Mouse (Mus musculus): Measurements from ENCODE around the gene Mapk8ip1. TPM values are rescaled to one million over a fixed set of nuclear protein-coding genes. Genes with fewer than 3 reads are reported as not detected.

Gene Mapk8ip1
- polyA plus RNA-seq, 1 experiment from 2014 or later, result 112 TPM

- Histone ChIP-seq H3K4me3 (peak overlapping the region; percentile 89), H3K36me3 (no peaks in the 10 kb centered on the region), H3K27ac (peak overlapping the region; percentile 46), H3K4me1 (replicated peaks) (peaks cover 50% of the 10 kb centered on the region), H3K4me2 (peak overlapping the region; percentile 94), H3K9me3 (no peaks in the 10 kb centered on the region), H3K9ac (peak overlapping the region; percentile 59), H3K27me3 (0 out of 2 replicates have a peak, but pooled peaks cover 5% of the 10 kb centered on the region)
- 8% methylated on average over 12 of the region's 12 CpGs for WGBS
- ATAC-seq (ENCODE audit: low FRiP score), result no peak
These were observed 33.3 kb upstream of the Mapk8ip1 start for GRCm38 (mm10) chr2:92434375-92434745.

DNA sequence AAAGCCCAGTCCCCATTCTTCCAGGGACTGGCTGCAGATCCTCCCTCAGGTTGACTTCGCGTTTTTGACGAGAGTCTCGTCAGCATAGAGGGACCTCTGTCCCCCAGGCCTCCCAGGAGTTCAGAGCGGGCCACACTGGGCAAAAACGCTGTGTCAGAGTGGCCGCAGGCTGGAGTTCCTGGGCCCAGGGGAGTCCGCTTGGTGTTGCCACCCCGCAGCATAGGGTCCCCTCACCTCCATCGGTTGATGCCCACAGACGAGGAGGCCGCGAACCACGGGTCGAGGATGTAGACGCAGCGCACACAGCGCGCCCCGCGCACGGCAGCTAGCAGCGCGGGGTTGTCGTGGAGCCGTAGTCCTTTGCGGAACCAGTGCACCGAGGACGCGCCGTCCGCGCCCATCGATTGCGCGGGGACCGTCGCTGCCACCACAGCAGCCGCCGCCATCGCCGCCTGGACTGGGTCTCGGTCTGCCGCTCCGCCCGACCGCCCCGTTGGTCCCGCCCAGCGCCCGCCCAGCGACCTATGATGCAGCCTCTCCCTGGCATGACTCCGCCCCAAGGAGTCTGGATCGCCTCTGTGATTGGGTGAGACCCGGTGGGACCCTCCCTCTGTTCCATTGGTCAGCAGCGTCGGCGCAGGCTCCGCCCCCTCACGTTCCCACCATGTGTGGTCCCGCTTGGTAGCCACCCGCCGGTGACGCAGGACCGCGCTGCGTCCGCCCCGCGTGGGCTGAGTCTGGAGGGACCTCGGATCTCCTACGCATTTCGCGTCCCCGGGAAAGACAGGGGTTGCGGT, 32.7 kb upstream of the Mapk8ip1 start, which contains the start of gene Cry2:
TSS of gene Cry2 (minus strand) at position 466 of the 797 bp plus-strand sequence.
- Histone ChIP-seq H3K4me1 (replicated peaks) (peaks cover 55% of the 10 kb centered on the region), H3K4me2 (peak within 1 kb of the TSS; percentile 94), H3K27me3 (0 out of 2 replicates have a peak, but pooled peaks cover 5% of the 10 kb centered on the region), H3K27ac (peak within 1 kb of the TSS; percentile 93), H3K4me3 (peak within 1 kb of the TSS; percentile 89), H3K9me3 (no peaks in the 10 kb centered on the region), H3K9ac (peak within 1 kb of the TSS; percentile 91), H3K36me3 (no peaks in the 10 kb centered on the region)
- under 1% methylated on average over 76 of the region's 76 CpGs for WGBS
- ATAC-seq (ENCODE audit: low FRiP score), result peak; percentile 96

DNA sequence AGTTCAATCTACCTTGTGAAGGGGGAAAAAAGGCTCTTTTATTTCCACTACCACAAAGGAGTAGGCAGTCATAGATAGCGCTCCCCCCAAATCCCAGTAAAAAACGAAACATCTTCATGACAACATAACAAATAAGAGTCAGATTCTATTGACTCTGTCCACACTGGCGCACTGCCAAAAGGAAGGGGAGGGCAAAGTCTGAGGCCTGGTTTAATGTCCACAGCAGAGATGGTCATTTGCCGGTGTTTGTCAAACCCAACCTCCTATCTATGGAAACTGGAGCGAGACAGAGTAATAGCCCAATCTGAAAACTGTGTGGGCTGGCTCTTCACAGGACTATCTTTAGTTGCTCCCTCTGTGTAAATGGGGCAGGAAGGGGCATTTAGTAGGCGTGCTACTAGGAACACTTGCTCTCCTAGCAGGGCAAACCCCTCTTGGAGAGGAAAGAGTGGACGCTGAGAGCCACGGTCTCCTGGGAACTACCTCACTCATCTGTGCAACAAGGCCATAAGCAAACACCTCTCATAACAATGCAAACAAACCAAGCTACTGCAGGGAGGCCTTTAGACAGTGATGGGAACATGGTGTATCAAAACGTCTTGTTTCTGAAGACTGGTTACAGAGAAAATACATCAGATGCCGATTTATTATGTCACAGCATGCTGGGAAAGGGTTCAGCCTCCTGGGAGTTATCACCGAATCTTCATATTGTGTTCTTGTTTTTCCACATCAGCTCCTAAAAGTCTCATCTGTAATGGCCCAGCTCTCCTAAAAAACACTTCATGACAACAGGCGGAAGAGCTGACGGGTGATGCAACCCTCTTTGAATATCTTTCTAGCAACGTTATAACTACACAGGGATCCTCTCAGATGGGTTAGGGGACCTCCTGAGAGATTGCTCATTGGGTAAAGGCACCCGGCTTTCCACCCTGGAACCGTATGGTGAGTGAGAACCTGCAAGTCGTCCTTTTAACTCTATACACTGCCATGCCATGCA, 31.5 kb upstream of the Mapk8ip1 start:
- H3K27me3 ChIP-seq, result 0 out of 2 replicates have a peak, but pooled peaks cover 5% of the 10 kb centered on the region
- H3K4me1 ChIP-seq (replicated peaks), result peaks cover 64% of the 10 kb centered on the region
- 30% methylated on average over 17 of the region's 17 CpGs for WGBS
- peak overlapping the region; percentile 94 for H3K4me2 ChIP-seq
- H3K4me3 ChIP-seq, result peak overlapping the region; percentile 89
- no peaks in the 10 kb centered on the region for H3K36me3 ChIP-seq
- no peak for ATAC-seq (ENCODE audit: low FRiP score)
- peak overlapping the region; percentile 91 for H3K9ac ChIP-seq
- H3K27ac ChIP-seq, result peak overlapping the region; percentile 93
- H3K9me3 ChIP-seq, result no peaks in the 10 kb centered on the region

DNA sequence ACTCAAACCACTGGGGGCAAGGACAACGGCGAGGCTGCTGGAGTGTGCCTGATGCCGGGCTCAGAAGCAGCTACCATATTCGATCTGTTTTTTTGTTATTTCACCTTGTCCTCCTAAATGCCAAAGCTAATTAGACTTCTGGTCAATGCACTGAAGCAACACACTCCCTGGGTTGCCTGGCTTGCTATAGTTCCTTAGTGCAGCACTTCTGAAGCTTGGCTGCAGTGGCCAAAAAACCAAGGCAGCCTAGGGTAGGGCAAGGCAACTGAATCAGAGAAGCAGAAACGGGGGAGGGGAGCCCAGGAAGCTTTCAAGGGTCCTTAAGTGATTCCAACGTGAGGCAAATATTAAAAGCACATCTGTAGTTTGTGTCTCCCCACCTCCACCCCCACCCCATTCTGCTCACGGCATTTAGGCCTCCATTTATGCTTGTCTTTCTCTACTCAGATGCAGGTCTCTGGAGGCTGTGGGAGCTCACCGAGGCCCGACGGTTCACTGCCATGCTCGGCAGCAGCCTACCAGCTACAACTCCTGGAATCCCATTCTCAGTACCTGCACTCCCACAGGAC, 30.6 kb upstream of the Mapk8ip1 start:
- H3K36me3 ChIP-seq, result no peaks in the 10 kb centered on the region

GRCm38 (mm10) chr2:92430723-92431541, 29.9 kb upstream of the Mapk8ip1 start:
- ATAC-seq (ENCODE audit: low FRiP score), result peak; percentile 43
- Histone ChIP-seq H3K4me3 (peak overlapping the region; percentile 89), H3K9me3 (no peaks in the 10 kb centered on the region), H3K4me1 (replicated peaks) (peaks cover 80% of the 10 kb centered on the region), H3K36me3 (no peaks in the 10 kb centered on the region), H3K4me2 (peak overlapping the region; percentile 94), H3K9ac (peak overlapping the region; percentile 91), H3K27ac (peak overlapping the region; percentile 93), H3K27me3 (0 out of 2 replicates have a peak, but pooled peaks cover under 1% of the 10 kb centered on the region)
- WGBS, result 51% methylated on average over 21 of the region's 21 CpGs

More for the DNA sequence above, 30.6 kb upstream of the Mapk8ip1 start:
- H3K4me3 ChIP-seq, result peak overlapping the region; percentile 89
- peak overlapping the region; percentile 93 for H3K27ac ChIP-seq
- no peaks in the 10 kb centered on the region for H3K9me3 ChIP-seq
- peaks cover 72% of the 10 kb centered on the region for H3K4me1 ChIP-seq (replicated peaks)
- no peak for ATAC-seq (ENCODE audit: low FRiP score)
- peak overlapping the region; percentile 91 for H3K9ac ChIP-seq
- peak overlapping the region; percentile 94 for H3K4me2 ChIP-seq
- 15% methylated on average over 11 of the region's 11 CpGs for WGBS
- 0 out of 2 replicates have a peak, but pooled peaks cover 5% of the 10 kb centered on the region for H3K27me3 ChIP-seq

- no peaks in the 10 kb centered on the region for H3K9me3 ChIP-seq
- WGBS, result 84% methylated on average over 2 of the region's 2 CpGs
These were observed 29.0 kb upstream of the Mapk8ip1 start for GRCm38 (mm10) chr2:92430089-92430488.

GRCm38 (mm10) chr2:92427882-92428281, 26.8 kb upstream of the Mapk8ip1 start:
- Histone ChIP-seq H3K4me1 (replicated peaks) (peaks cover 96% of the 10 kb centered on the region), H3K36me3 (peaks cover 25% of the 10 kb centered on the region), H3K4me3 (no peak overlapping the region), H3K4me2 (no peak overlapping the region), H3K9ac (peak overlapping the region; percentile 51; the same call in 1 of the 2 replicates), H3K27ac (peak overlapping the region; percentile 48), H3K27me3 (no peaks in the 10 kb centered on the region), H3K9me3 (no peaks in the 10 kb centered on the region)
- WGBS, result 70% methylated on average over 6 of the region's 6 CpGs
- no peak for ATAC-seq (ENCODE audit: low FRiP score)

More at GRCm38 (mm10) chr2:92430089-92430488, 29.0 kb upstream of the Mapk8ip1 start:
- peaks cover 5% of the 10 kb centered on the region; the same call in 1 of the 2 replicates for H3K36me3 ChIP-seq
- H3K4me3 ChIP-seq, result no peak overlapping the region
- no peak overlapping the region for H3K27ac ChIP-seq
- no peak overlapping the region for H3K9ac ChIP-seq
- no peak for ATAC-seq (ENCODE audit: low FRiP score)
- peaks cover 88% of the 10 kb centered on the region for H3K4me1 ChIP-seq (replicated peaks)
- no peaks in the 10 kb centered on the region for H3K27me3 ChIP-seq
- no peak overlapping the region for H3K4me2 ChIP-seq

GRCm38 (mm10) chr2:92426426-92426825, 25.4 kb upstream of the Mapk8ip1 start:
- H3K4me1 ChIP-seq (replicated peaks), result peaks cover 85% of the 10 kb centered on the region
- WGBS, result 83% methylated on average over 3 of the region's 3 CpGs

DNA sequence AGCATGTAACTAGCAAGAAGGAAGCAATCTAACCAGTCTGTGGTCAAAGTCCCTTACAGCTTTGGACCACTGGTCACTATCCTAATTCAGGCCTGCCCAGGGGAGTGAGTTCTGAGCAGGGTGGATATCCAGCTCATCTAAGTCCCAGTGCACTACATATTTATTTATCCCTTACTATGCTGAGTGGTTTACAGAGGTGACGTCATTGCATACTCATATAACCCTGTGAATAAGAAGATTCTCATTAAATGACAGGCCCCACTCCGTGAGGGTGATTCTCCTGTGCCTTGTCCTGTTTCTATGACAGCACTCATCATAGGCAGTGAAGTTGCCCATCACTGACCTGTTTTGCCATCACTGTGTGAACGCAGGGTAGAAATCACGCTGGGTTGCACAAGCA, 24.3 kb upstream of the Mapk8ip1 start:
- H3K9ac ChIP-seq, result 0 out of 2 replicates have a peak overlapping the region, but pooled peaks have one; percentile 11
- no peaks in the 10 kb centered on the region for H3K27me3 ChIP-seq
- ATAC-seq (ENCODE audit: low FRiP score), result peak; percentile 12; the same call in 1 of the 2 replicates

More at GRCm38 (mm10) chr2:92426426-92426825, 25.4 kb upstream of the Mapk8ip1 start:
- H3K4me2 ChIP-seq, result no peak overlapping the region
- no peaks in the 10 kb centered on the region for H3K27me3 ChIP-seq
- H3K27ac ChIP-seq, result peak overlapping the region; percentile 52; the same call in 1 of the 2 replicates
- H3K9ac ChIP-seq, result 0 out of 2 replicates have a peak overlapping the region, but pooled peaks have one; percentile 49
- H3K9me3 ChIP-seq, result no peaks in the 10 kb centered on the region
- no peak for ATAC-seq (ENCODE audit: low FRiP score)
- H3K4me3 ChIP-seq, result no peak overlapping the region
- peaks cover 40% of the 10 kb centered on the region for H3K36me3 ChIP-seq

DNA sequence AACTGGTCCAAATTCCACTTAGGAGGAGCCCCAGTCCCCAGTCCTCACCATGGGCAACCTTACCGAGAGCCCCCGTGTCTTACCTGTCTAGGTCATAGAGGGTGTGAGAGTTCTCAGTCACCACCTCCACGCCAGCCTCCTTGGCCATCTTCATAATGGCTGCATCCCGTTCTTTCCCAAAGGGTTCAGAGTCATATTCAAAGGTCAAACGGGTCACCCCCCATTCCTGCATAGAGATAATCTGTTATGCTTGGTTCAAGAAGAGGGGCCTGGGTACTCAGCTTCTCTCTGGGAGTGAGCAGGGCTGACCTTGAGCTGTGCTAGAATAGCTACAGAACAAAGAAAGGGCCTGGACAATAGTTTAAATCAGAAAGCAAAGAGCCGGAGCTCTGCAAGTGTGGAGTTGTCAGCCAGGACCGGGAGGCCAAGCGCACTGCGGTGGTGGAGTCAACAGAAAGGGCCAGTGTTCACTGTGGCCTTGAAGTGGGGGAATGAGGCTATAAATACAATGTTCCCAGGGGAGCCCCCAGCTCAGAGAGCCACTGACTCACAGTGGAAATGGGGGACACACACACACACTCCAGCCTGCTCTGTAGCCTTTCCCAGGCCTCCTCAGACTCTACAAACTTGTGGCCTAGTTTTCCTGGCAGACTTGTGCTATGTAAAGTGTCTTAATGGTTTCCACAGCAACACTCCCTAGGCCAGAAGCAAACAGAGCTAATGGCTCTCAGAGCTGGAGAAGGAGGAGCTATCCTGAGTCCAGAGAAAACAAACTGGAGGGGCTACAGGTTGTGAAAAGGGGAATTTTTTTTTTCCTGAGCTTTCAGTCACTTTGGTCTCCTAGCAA, 23.6 kb upstream of the Mapk8ip1 start:
- Histone ChIP-seq H3K9me3 (no peaks in the 10 kb centered on the region), H3K27me3 (no peaks in the 10 kb centered on the region), H3K36me3 (peaks cover 57% of the 10 kb centered on the region), H3K9ac (0 out of 2 replicates have a peak overlapping the region, but pooled peaks have one; percentile 11), H3K27ac (peak overlapping the region; percentile 87), H3K4me1 (replicated peaks) (peaks cover 69% of the 10 kb centered on the region), H3K4me2 (no peak overlapping the region), H3K4me3 (no peak overlapping the region)
- WGBS, result 29% methylated on average over 9 of the region's 9 CpGs
- peak; percentile 70 for ATAC-seq (ENCODE audit: low FRiP score)

More for the DNA sequence above, 24.3 kb upstream of the Mapk8ip1 start:
- no peak overlapping the region for H3K4me3 ChIP-seq
- no peak overlapping the region for H3K4me2 ChIP-seq
- H3K9me3 ChIP-seq, result no peaks in the 10 kb centered on the region
- peaks cover 50% of the 10 kb centered on the region for H3K36me3 ChIP-seq
- peak overlapping the region; percentile 87 for H3K27ac ChIP-seq
- 65% methylated on average over 4 of the region's 4 CpGs for WGBS
- peaks cover 74% of the 10 kb centered on the region for H3K4me1 ChIP-seq (replicated peaks)

Measured in hindbrain, embryonic 13.5 days (tissue).